Mouse (Mus musculus): ENCODE data around the gene Mrpl50.

DNA sequence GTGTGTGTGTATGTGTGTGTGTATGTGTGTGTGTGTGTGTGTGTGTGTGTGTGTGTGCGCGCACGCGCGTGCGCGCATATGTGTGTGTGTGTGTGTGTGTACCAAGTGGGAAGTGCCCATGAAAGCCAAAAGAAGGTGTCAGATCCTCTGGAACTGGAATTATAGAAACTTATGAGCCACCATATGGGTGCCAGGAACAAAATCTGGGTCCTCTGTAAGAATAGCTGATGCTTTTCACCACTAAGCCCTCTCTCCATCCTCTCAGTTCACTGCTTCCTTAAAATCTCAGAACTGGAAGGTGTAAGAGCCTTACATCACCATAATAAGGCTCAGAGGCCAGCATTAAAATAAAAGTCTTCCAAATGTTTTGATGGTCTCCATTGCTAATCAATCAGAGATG, 36.5 kb upstream of the Mrpl50 start:
- TF ChIP-seq POLR2A (IDR thresholded peaks at IDR 0.05; ENCODE audit: insufficient read depth, low read depth, low read length) (no peak), CTCF (IDR thresholded peaks at IDR 0.05) (no peak), EP300 (IDR thresholded peaks at IDR 0.05; ENCODE audit: insufficient read depth, low read depth, low read length) (no peak)
